Mouse (Mus musculus): ENCODE measurements around the gene Tcf23. TPM values are rescaled to one million over a fixed set of nuclear protein-coding genes. Genes with fewer than 3 reads are reported as not detected.
A peak's percentile ranks its signal among the peaks of the same experiment; 100 is the strongest.

Tcf23 gene
- polyA plus RNA-seq, 1 experiment from 2014 or later: not detected

DNA sequence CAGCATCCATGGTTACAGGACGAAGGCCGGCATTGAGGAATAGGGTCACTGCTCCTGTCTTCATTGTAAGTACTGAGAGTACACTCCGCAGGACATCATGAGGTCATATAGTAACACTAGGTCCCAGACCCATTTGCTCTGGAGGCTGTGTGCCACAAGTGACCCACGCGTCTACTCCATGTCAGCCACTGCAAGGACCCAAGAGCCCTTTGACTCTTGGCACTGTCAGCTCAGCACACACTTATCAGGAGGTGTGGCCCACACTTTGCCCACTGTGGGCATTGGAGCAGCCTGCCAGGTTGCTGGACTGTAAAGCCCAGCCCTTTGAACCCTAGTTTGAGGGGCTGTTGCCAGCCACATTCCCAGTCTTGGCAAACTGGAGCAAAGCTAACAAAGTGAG lies 43.2 kb upstream of the Tcf23 start:
- no peak for ATAC-seq
- Histone ChIP-seq H3K4me2 (ENCODE audit: low read length) (no peak overlapping the region), H3K4me3 (ENCODE audit: low read depth, low read length) (no peak overlapping the region), H3K27me3 (ENCODE audit: control insufficient read depth, insufficient read depth, low read depth, low read length) (no peaks in the 10 kb centered on the region), H3K9ac (ENCODE audit: low read depth, low read length) (no peak overlapping the region), H3K9me3 (replicated peaks; ENCODE audit: control insufficient read depth, low read length, poor library complexity, severe bottlenecking) (no peaks in the 10 kb centered on the region), H3K4me1 (ENCODE audit: control insufficient read depth, insufficient read depth, low read length) (peaks cover 11% of the 10 kb centered on the region), H3K27ac (ENCODE audit: low read length) (no peak overlapping the region), H3K36me3 (ENCODE audit: control insufficient read depth, insufficient read depth, low read length) (no peaks in the 10 kb centered on the region)
- WGBS: 93% methylated on average over 5 of the region's 5 CpGs

DNA sequence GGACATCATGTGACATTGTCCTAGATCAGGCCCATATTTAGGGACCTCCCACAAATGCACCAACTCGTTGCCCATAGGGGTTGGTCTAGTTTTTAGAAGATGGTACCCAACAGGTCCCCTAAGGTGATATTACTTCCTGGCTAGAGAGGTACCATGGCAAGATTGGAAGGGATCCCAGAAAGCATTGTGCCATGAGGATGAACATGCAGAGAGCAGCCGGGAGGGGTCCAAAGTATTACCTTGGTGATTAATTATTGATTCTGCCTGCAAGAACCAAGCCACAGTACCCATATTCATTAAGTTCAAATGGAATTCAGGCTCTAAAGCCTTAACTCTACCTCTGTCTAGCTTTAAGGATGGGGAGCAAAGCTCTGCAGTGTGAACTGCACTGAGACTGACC lies 42.4 kb upstream of the Tcf23 start:
- Histone ChIP-seq H3K27me3 (ENCODE audit: control insufficient read depth, insufficient read depth, low read depth, low read length) (no peaks in the 10 kb centered on the region), H3K36me3 (ENCODE audit: control insufficient read depth, insufficient read depth, low read length) (no peaks in the 10 kb centered on the region), H3K4me3 (ENCODE audit: low read depth, low read length) (no peak overlapping the region), H3K9ac (ENCODE audit: low read depth, low read length) (no peak overlapping the region), H3K9me3 (replicated peaks; ENCODE audit: control insufficient read depth, low read length, poor library complexity, severe bottlenecking) (no peaks in the 10 kb centered on the region), H3K27ac (ENCODE audit: low read length) (no peak overlapping the region), H3K4me1 (ENCODE audit: control insufficient read depth, insufficient read depth, low read length) (peaks cover 11% of the 10 kb centered on the region), H3K4me2 (ENCODE audit: low read length) (no peak overlapping the region)
- WGBS: 82% methylated on average over 2 of the region's 2 CpGs
- ATAC-seq: no peak

DNA sequence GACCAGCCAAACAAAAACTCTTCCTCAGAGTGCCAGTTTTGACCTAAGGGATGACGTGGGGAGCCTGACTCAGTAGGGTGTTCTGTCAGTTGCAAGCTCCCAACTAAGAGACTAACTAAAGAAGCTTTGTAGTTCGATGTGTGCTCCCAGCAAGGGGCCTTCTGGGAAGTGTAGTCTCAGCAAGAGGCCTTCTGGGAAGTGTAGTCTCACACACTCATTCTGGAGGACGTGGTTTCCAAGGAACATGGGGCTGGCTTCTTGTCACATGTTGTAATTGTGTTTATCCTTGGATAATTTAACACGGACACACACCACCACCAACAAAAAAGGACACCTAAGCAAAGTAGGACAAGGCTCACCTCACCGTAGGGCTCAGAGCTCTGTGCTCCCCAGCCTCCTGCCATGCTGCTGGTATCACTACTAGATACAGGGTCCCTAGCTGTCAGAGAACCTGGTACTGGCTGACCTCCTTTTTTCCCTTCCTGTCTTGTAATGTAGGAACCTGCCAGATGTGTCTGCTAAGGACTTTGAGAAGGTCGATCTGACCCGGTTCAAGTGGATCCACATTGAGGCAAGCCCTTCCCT lies 40.4 kb upstream of the Tcf23 start:
- H3K27ac ChIP-seq (ENCODE audit: low read length): no peak overlapping the region
- H3K36me3 ChIP-seq (ENCODE audit: control insufficient read depth, insufficient read depth, low read length): no peaks in the 10 kb centered on the region
- 42% methylated on average over 7 of the region's 7 CpGs for WGBS
- H3K4me1 ChIP-seq (ENCODE audit: control insufficient read depth, insufficient read depth, low read length): no peaks in the 10 kb centered on the region; the same call in 1 of the 2 replicates
- H3K4me2 ChIP-seq (ENCODE audit: low read length): peak overlapping the region; percentile 46; the same call in 1 of the 2 replicates
- peak; percentile 72 for ATAC-seq
- no peak overlapping the region for H3K9ac ChIP-seq (ENCODE audit: low read depth, low read length)
- H3K27me3 ChIP-seq (ENCODE audit: control insufficient read depth, insufficient read depth, low read depth, low read length): no peaks in the 10 kb centered on the region
- no peak overlapping the region for H3K4me3 ChIP-seq (ENCODE audit: low read depth, low read length)
- H3K9me3 ChIP-seq (replicated peaks; ENCODE audit: control insufficient read depth, low read length, poor library complexity, severe bottlenecking): no peaks in the 10 kb centered on the region

DNA sequence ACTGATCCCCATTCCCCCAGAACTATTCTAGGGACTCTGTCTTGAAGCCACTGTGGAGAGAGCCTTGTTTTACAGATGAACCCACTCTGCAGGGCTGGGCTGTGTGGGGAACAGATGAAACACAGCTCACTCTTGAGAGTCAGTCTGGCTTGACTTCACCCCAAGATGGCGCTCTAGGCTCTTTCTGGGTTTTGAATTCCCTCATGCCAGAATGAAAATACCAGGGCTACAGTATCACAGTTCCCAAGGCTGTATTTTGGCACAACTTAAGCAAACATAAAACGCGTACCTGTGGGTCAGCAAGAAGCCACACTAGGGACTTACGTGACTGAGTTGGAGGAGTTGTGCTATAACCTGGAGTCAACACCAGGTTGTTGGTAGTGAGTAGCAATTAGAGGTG lies 38.3 kb upstream of the Tcf23 start:
- ATAC-seq: no peak
- H3K4me3 ChIP-seq (ENCODE audit: low read depth, low read length): no peak overlapping the region
- H3K27me3 ChIP-seq (ENCODE audit: control insufficient read depth, insufficient read depth, low read depth, low read length): no peaks in the 10 kb centered on the region
- no peak overlapping the region for H3K9ac ChIP-seq (ENCODE audit: low read depth, low read length)
- no peak overlapping the region for H3K4me2 ChIP-seq (ENCODE audit: low read length)
- 47% methylated on average over 4 of the region's 4 CpGs for WGBS
- H3K27ac ChIP-seq (ENCODE audit: low read length): no peak overlapping the region
- 0 out of 2 replicates have a peak, but pooled peaks cover 6% of the 10 kb centered on the region for H3K36me3 ChIP-seq (ENCODE audit: control insufficient read depth, insufficient read depth, low read length)
- no peaks in the 10 kb centered on the region; the same call in 1 of the 2 replicates for H3K4me1 ChIP-seq (ENCODE audit: control insufficient read depth, insufficient read depth, low read length)
- no peaks in the 10 kb centered on the region for H3K9me3 ChIP-seq (replicated peaks; ENCODE audit: control insufficient read depth, low read length, poor library complexity, severe bottlenecking)

DNA sequence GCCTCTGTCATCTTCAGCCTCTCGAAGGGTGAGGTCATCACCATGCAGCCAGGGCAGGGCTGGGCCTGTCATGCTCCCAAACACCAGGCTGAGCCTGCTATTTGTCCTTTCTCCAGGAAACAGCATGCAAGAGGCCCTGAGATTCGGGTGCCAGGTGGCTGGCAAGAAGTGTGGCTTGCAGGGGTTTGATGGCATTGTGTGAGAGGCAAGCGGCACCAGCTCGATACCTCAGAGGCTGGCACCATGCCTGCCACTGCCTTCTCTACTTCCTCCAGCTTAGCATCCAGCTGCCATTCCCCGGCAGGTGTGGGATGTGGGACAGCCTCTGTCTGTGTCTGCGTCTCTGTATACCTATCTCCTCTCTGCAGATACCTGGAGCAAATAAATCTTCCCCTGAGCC lies 37.6 kb upstream of the Tcf23 start:
- H3K9me3 ChIP-seq (replicated peaks; ENCODE audit: control insufficient read depth, low read length, poor library complexity, severe bottlenecking): no peaks in the 10 kb centered on the region
- no peaks in the 10 kb centered on the region; the same call in 1 of the 2 replicates for H3K4me1 ChIP-seq (ENCODE audit: control insufficient read depth, insufficient read depth, low read length)
- H3K36me3 ChIP-seq (ENCODE audit: control insufficient read depth, insufficient read depth, low read length): 0 out of 2 replicates have a peak, but pooled peaks cover 6% of the 10 kb centered on the region
- no peaks in the 10 kb centered on the region for H3K27me3 ChIP-seq (ENCODE audit: control insufficient read depth, insufficient read depth, low read depth, low read length)
- WGBS: 84% methylated on average over 6 of the region's 6 CpGs
- no peak for ATAC-seq
- H3K27ac ChIP-seq (ENCODE audit: low read length): no peak overlapping the region
- no peak overlapping the region for H3K9ac ChIP-seq (ENCODE audit: low read depth, low read length)
- H3K4me3 ChIP-seq (ENCODE audit: low read depth, low read length): no peak overlapping the region
- no peak overlapping the region for H3K4me2 ChIP-seq (ENCODE audit: low read length)

DNA sequence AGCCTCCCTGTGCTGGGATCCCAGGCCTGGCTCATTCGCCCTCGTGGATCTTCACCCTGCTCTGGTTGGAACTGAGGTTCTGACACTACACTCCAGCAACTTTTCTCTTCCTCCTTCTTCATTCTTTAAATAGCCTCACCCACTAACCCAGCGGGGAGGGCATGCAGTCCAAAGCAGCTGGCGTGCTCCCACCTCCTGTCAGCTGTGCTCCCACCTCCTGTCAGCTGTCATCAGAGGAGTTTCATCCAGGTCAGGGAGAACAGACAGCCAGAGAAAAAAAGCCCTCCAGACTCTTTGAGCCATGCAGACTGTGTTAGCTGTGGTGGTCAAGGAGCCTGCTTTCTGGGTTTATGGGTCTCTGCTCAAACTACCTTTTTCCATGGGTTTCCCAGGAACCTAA lies 37.1 kb upstream of the Tcf23 start:
- H3K4me3 ChIP-seq (ENCODE audit: low read depth, low read length): no peak overlapping the region
- no peak overlapping the region for H3K4me2 ChIP-seq (ENCODE audit: low read length)
- no peaks in the 10 kb centered on the region for H3K9me3 ChIP-seq (replicated peaks; ENCODE audit: control insufficient read depth, low read length, poor library complexity, severe bottlenecking)
- H3K36me3 ChIP-seq (ENCODE audit: control insufficient read depth, insufficient read depth, low read length): 0 out of 2 replicates have a peak, but pooled peaks cover 6% of the 10 kb centered on the region
- WGBS: 87% methylated on average over 4 of the region's 4 CpGs
- no peaks in the 10 kb centered on the region for H3K27me3 ChIP-seq (ENCODE audit: control insufficient read depth, insufficient read depth, low read depth, low read length)
- no peak overlapping the region for H3K27ac ChIP-seq (ENCODE audit: low read length)
- H3K9ac ChIP-seq (ENCODE audit: low read depth, low read length): no peak overlapping the region
- no peaks in the 10 kb centered on the region; the same call in 1 of the 2 replicates for H3K4me1 ChIP-seq (ENCODE audit: control insufficient read depth, insufficient read depth, low read length)
- ATAC-seq: no peak

DNA sequence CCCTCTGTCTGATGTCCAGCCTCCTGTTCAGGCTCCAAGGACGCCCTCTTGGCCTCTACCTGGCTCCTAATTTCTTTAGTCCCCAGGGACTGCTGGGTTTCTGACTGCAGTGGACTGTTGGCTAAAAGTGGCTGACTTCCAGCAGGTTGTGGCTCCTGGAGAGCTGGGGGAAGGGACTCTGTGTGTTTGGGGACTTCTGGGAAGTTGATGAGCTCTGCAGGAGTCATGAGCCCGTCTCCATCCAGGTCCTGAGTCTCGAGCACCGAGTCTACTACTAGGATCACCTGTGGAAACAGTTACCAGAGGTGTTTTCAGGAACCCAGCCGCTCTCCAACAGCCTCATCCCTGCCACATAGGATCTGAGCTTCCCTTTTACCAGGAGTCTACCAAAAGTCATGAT lies 34.8 kb upstream of the Tcf23 start:
- H3K9ac ChIP-seq (ENCODE audit: low read depth, low read length): no peak overlapping the region
- 0 out of 2 replicates have a peak, but pooled peaks cover 6% of the 10 kb centered on the region for H3K36me3 ChIP-seq (ENCODE audit: control insufficient read depth, insufficient read depth, low read length)
- no peaks in the 10 kb centered on the region for H3K4me1 ChIP-seq (ENCODE audit: control insufficient read depth, insufficient read depth, low read length)
- no peak overlapping the region for H3K4me3 ChIP-seq (ENCODE audit: low read depth, low read length)
- no peak overlapping the region for H3K4me2 ChIP-seq (ENCODE audit: low read length)
- no peaks in the 10 kb centered on the region for H3K27me3 ChIP-seq (ENCODE audit: control insufficient read depth, insufficient read depth, low read depth, low read length)
- 62% methylated on average over 5 of the region's 5 CpGs for WGBS
- H3K27ac ChIP-seq (ENCODE audit: low read length): no peak overlapping the region
- no peaks in the 10 kb centered on the region for H3K9me3 ChIP-seq (replicated peaks; ENCODE audit: control insufficient read depth, low read length, poor library complexity, severe bottlenecking)
- ATAC-seq: no peak

DNA sequence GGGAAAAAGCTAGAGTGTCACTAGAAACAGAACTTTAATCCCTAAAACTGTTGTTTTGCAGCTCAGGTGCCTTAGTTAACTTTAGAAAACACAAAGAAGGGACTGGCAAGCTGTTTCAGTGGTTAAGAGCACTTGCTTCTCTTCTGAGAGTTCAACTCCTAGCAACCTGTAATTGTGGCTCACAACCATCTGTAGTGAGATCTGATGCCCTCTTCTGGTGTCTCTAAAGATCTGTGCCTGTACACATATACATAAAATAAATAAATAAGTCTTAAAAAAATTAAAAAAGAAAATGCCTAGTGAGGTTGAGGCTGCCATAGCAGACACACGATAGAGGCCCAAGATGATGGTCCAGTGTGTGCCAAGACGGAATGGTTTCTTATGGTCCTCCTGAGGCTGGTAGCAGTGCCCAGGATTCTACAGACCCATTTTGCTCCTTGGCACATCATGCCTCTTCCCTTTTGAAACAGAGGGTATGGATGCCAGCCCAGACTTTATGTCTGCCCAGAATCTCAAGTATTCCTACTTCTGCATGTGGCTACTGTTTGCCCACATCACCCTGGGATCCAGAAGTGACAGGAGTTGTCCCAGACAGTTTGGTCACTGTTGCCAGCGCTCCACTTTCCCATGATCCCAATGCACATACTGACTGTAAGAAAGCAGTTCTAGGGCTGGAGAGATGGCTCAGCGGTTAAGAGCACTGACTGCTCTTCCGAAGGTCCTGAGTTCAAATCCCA lies 33.6 kb upstream of the Tcf23 start:
- no peak overlapping the region for H3K9ac ChIP-seq (ENCODE audit: low read depth, low read length)
- no peaks in the 10 kb centered on the region for H3K9me3 ChIP-seq (replicated peaks; ENCODE audit: control insufficient read depth, low read length, poor library complexity, severe bottlenecking)
- H3K4me2 ChIP-seq (ENCODE audit: low read length): no peak overlapping the region
- ATAC-seq: no peak
- 85% methylated on average over 5 of the region's 5 CpGs for WGBS
- no peak overlapping the region for H3K4me3 ChIP-seq (ENCODE audit: low read depth, low read length)
- 0 out of 2 replicates have a peak, but pooled peaks cover 6% of the 10 kb centered on the region for H3K36me3 ChIP-seq (ENCODE audit: control insufficient read depth, insufficient read depth, low read length)
- no peaks in the 10 kb centered on the region for H3K27me3 ChIP-seq (ENCODE audit: control insufficient read depth, insufficient read depth, low read depth, low read length)
- no peak overlapping the region for H3K27ac ChIP-seq (ENCODE audit: low read length)
- H3K4me1 ChIP-seq (ENCODE audit: control insufficient read depth, insufficient read depth, low read length): no peaks in the 10 kb centered on the region

DNA sequence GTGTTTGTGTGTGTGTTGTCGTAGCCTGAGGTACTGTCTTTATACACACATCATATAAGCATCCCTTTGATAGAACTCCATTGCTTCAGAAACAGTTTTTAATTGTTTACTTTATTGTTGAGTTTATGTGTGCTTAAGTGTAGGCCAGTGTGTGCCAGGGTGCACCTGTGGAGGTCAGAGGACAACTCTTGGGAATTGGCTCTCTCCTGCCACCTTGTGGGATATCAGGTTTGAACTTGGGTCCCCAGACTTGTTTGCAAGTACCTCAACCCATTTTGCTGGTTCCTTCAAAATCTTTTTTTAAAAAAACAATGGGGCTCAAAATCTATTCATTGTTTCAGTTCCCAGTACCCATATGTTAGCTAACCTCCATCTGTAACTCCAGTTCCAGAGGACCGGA lies 25.5 kb upstream of the Tcf23 start:
- Histone ChIP-seq H3K4me2 (ENCODE audit: low read length) (no peak overlapping the region), H3K9ac (ENCODE audit: low read depth, low read length) (no peak overlapping the region), H3K4me1 (ENCODE audit: control insufficient read depth, insufficient read depth, low read length) (0 out of 2 replicates have a peak, but pooled peaks cover 4% of the 10 kb centered on the region), H3K36me3 (ENCODE audit: control insufficient read depth, insufficient read depth, low read length) (no peaks in the 10 kb centered on the region), H3K4me3 (ENCODE audit: low read depth, low read length) (no peak overlapping the region), H3K27me3 (ENCODE audit: control insufficient read depth, insufficient read depth, low read depth, low read length) (no peaks in the 10 kb centered on the region), H3K9me3 (replicated peaks; ENCODE audit: control insufficient read depth, low read length, poor library complexity, severe bottlenecking) (no peaks in the 10 kb centered on the region), H3K27ac (ENCODE audit: low read length) (no peak overlapping the region)
- WGBS: 97% methylated on average over 2 of the region's 2 CpGs
- no peak for ATAC-seq

All from midbrain, embryonic 16.5 days (tissue).